Mouse (Mus musculus) myocyte (in vitro differentiated cells): ENCODE results near the gene Micu1. TPM values are rescaled to one million over a fixed set of nuclear protein-coding genes. Genes with fewer than 3 reads are reported as not detected.

Experiments
- H3K27me3 ChIP-seq: one replicate; pipeline ENCODE4 v1.6.1; 2011; ENCODE audit not compliant: control insufficient read depth, insufficient read depth, insufficient read length
- H3K36me3 ChIP-seq: one replicate; pipeline ENCODE4 v1.6.1; 2011; ENCODE audit not compliant: control insufficient read depth, insufficient read depth
- H3K4me2 ChIP-seq: one replicate; pipeline ENCODE4 v1.6.1; 2011; ENCODE audit warnings: low read depth, control low read depth
- H3K4me3 ChIP-seq: one replicate; pipeline ENCODE4 v1.5.1; 2011; ENCODE audit warnings: mild to moderate bottlenecking, control low read depth, moderate library complexity
- H3K79me2 ChIP-seq: one replicate; pipeline ENCODE4 v1.6.1; 2011; ENCODE audit not compliant: control insufficient read depth, insufficient read depth
- H3ac ChIP-seq: one replicate; pipeline ENCODE4 v1.6.1; 2011; ENCODE audit not compliant: control insufficient read depth, insufficient read length
- CEBPB ChIP-seq: IDR thresholded peaks from 2 replicates; pipeline ENCODE4 v1.6.1; 2011; ENCODE audit warnings: mild to moderate bottlenecking, moderate library complexity; ENCODE audit not compliant: poor library complexity, insufficient read depth, severe bottlenecking
- E2F4 ChIP-seq: IDR thresholded peaks from one replicate; pipeline ENCODE4 v1.6.1; 2011; ENCODE audit warnings: mild to moderate bottlenecking, control low read depth, moderate library complexity; ENCODE audit not compliant: insufficient read depth
- MAX ChIP-seq: IDR thresholded peaks from one replicate; pipeline ENCODE4 v1.6.1; 2011; ENCODE audit warnings: low read depth, mild to moderate bottlenecking, control low read depth
- MYOD1 ChIP-seq, 3 experiments: IDR thresholded peaks; one replicate each; pipeline ENCODE4 v1.6.1; 2011; ENCODE audit warnings: control low read depth in 2 of 3, low read depth in 2 of 3, mild to moderate bottlenecking in 2 of 3, moderate library complexity in 1 of 3; ENCODE audit not compliant: insufficient read length in 2 of 3, control insufficient read depth in 1 of 3
- MYOG ChIP-seq, 3 experiments: IDR thresholded peaks; one replicate each; pipeline ENCODE4 v1.6.1; 2011; ENCODE audit warnings: control low read depth in 2 of 3, low read depth in 2 of 3, mild to moderate bottlenecking in 2 of 3; ENCODE audit not compliant: insufficient read length in 2 of 3, control insufficient read depth in 1 of 3, insufficient read depth in 1 of 3
- POLR2A ChIP-seq: IDR thresholded peaks from one replicate; pipeline ENCODE4 v1.6.1; 2011; ENCODE audit warnings: low read depth, mild to moderate bottlenecking, control low read depth, moderate library complexity; ENCODE audit not compliant: insufficient read length
- POLR2AphosphoS2 ChIP-seq: IDR thresholded peaks from one replicate; pipeline ENCODE4 v1.6.1; 2011; ENCODE audit warnings: low read depth, control low read depth; ENCODE audit not compliant: insufficient read length
- REST ChIP-seq: IDR thresholded peaks from one replicate; pipeline ENCODE4 v1.6.1; 2011; ENCODE audit warnings: mild to moderate bottlenecking, control low read depth, moderate library complexity; ENCODE audit not compliant: insufficient read depth, insufficient read length
- SRF ChIP-seq: IDR thresholded peaks from one replicate; pipeline ENCODE4 v1.6.1; 2011; ENCODE audit warnings: low read depth; ENCODE audit not compliant: control insufficient read depth, insufficient read length
- TCF12 ChIP-seq: IDR thresholded peaks from one replicate; pipeline ENCODE4 v1.6.1; 2011; ENCODE audit warnings: mild to moderate bottlenecking, control low read depth; ENCODE audit not compliant: poor library complexity, insufficient read depth, severe bottlenecking
- TCF3 ChIP-seq: IDR thresholded peaks from one replicate; pipeline ENCODE4 v1.6.1; 2011; ENCODE audit warnings: low read depth, control low read depth; ENCODE audit not compliant: insufficient read length
- USF1 ChIP-seq: IDR thresholded peaks from one replicate; pipeline ENCODE4 v1.6.1; 2011; ENCODE audit warnings: low read depth, mild to moderate bottlenecking, control low read depth, moderate library complexity
- polyA plus RNA-seq: library from polyadenylated mRNA; unstranded; fragments of >200 nt; fragmentation: generic; extraction: Trizol; gene quantifications from one replicate; pipeline ENCODE4 v1.2.1, GENCODE M21; 2012; ENCODE audit warnings: missing spikeins

Gene Micu1
- polyA plus RNA-seq, 1 experiment: 264 TPM

GRCm38 (mm10) chr10:59817528-59817927 lies 115.3 kb downstream of the Micu1 start:
- Histone ChIP-seq H3K4me2 (no peak overlapping the region), H3K79me2 (no peaks in the 10 kb centered on the region), H3ac (no peak overlapping the region), H3K4me3 (no peak overlapping the region), H3K36me3 (peaks cover 4% of the 10 kb centered on the region), H3K27me3 (no peaks in the 10 kb centered on the region)
- TF ChIP-seq TCF12 (no peak), CEBPB (no peak), USF1 (no peak)

DNA sequence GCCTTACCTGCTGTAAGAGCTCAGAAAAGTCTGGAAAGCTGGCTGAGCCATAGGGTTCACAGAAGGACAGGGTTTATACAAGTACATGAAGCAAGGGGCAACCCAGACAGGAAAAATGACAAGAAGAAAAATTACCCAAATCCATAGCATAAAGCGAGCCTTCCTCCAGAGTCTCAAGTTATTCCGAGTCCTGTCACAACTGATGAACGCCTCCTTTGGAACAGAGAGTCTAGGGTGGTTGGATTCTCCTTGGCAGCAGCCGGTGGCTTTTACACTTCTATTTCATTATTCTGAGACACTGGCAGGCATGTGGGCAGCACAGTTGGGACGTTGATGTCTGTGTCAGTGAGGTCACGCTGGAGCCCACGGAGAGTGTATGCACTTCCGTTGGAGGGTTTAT lies 115.7 kb downstream of the Micu1 start:
- TF ChIP-seq POLR2A: no peak
- TF ChIP-seq SRF: no peak
- no peak for TF ChIP-seq MAX
- no peak for TF ChIP-seq MYOD1 (IDR thresholded peaks at IDR 0.05; ENCODE audit: control insufficient read depth in 1 of 3, insufficient read length in 2 of 3, low read depth in 2 of 3)
- no peak for TF ChIP-seq USF1
- TF ChIP-seq CEBPB: no peak
- TF ChIP-seq TCF3: no peak
- no peak for TF ChIP-seq TCF12
- TF ChIP-seq MYOG (IDR thresholded peaks at IDR 0.05; ENCODE audit: control insufficient read depth in 1 of 3, insufficient read depth in 1 of 3, insufficient read length in 2 of 3, low read depth in 2 of 3): no peak
- TF ChIP-seq REST: no peak
- TF ChIP-seq E2F4: no peak
- no peak for TF ChIP-seq POLR2AphosphoS2
- Histone ChIP-seq H3K4me2 (no peak overlapping the region), H3ac (no peak overlapping the region)

GRCm38 (mm10) chr10:59819146-59819545 lies 116.9 kb downstream of the Micu1 start:
- Histone ChIP-seq H3K79me2 (no peaks in the 10 kb centered on the region), H3K27me3 (no peaks in the 10 kb centered on the region), H3K4me2 (no peak overlapping the region), H3K36me3 (peaks cover 4% of the 10 kb centered on the region), H3ac (no peak overlapping the region), H3K4me3 (no peak overlapping the region)
- TF ChIP-seq SRF: no peak
- TF ChIP-seq TCF3: no peak
- TF ChIP-seq REST: no peak
- TF ChIP-seq CEBPB: no peak
- no peak for TF ChIP-seq POLR2AphosphoS2
- no peak for TF ChIP-seq USF1
- TF ChIP-seq POLR2A: no peak
- TF ChIP-seq TCF12: no peak

More for the DNA sequence above, 115.7 kb downstream of the Micu1 start:
- H3K4me3 ChIP-seq: no peak overlapping the region
- peaks cover 4% of the 10 kb centered on the region for H3K36me3 ChIP-seq
- no peaks in the 10 kb centered on the region for H3K27me3 ChIP-seq
- no peaks in the 10 kb centered on the region for H3K79me2 ChIP-seq

GRCm38 (mm10) chr10:59820886-59821285 lies 118.6 kb downstream of the Micu1 start:
- TF ChIP-seq USF1 (peak; percentile 81), SRF (no peak), POLR2AphosphoS2 (no peak), MAX (no peak)
- Histone ChIP-seq H3K79me2 (no peaks in the 10 kb centered on the region), H3K4me2 (peak overlapping the region; percentile 24), H3K36me3 (peaks cover 4% of the 10 kb centered on the region), H3K27me3 (no peaks in the 10 kb centered on the region), H3K4me3 (no peak overlapping the region), H3ac (no peak overlapping the region)

- H3K4me2 ChIP-seq: peak overlapping the region; percentile 44
- no peak overlapping the region for H3ac ChIP-seq
- TF ChIP-seq MAX: no peak
- TF ChIP-seq POLR2A: peak; percentile 35
- TF ChIP-seq MYOD1 (IDR thresholded peaks at IDR 0.05; ENCODE audit: control insufficient read depth in 1 of 3, insufficient read length in 2 of 3, low read depth in 2 of 3): peak in 1 of 3 experiments; percentile 50
- TF ChIP-seq POLR2AphosphoS2: no peak
- no peak for TF ChIP-seq SRF
- peak; percentile 10 for TF ChIP-seq TCF12
- no peak for TF ChIP-seq E2F4
- no peak for TF ChIP-seq REST
- peak; percentile 16 for TF ChIP-seq USF1
- peak; percentile 82 for TF ChIP-seq CEBPB
- peak; percentile 27 for TF ChIP-seq TCF3
- TF ChIP-seq MYOG (IDR thresholded peaks at IDR 0.05; ENCODE audit: control insufficient read depth in 1 of 3, insufficient read depth in 1 of 3, insufficient read length in 2 of 3, low read depth in 2 of 3): peak in 2 of 3 experiments; percentile 22 to 46
- H3K4me3 ChIP-seq: no peak overlapping the region
- H3K36me3 ChIP-seq: peaks cover 4% of the 10 kb centered on the region
- H3K27me3 ChIP-seq: no peaks in the 10 kb centered on the region
- no peaks in the 10 kb centered on the region for H3K79me2 ChIP-seq
Observed at GRCm38 (mm10) chr10:59821334-59822066, 119.2 kb downstream of the Micu1 start.
